Mouse (Mus musculus): ENCODE measurements at regions not wholly inside any gene's neighbourhood (a gene's known extent, or its start where the extent isn't known, plus 50 kb on each side); places are given as distances from the start of the nearest gene placed in this dataset.

- WGBS = 74% methylated on average over 3 of the region's 3 CpGs
- no peak for ATAC-seq
Observed at GRCm38 (mm10) chr2:61159761-61160160, 196.8 kb upstream of the Rbms1 start.

DNA sequence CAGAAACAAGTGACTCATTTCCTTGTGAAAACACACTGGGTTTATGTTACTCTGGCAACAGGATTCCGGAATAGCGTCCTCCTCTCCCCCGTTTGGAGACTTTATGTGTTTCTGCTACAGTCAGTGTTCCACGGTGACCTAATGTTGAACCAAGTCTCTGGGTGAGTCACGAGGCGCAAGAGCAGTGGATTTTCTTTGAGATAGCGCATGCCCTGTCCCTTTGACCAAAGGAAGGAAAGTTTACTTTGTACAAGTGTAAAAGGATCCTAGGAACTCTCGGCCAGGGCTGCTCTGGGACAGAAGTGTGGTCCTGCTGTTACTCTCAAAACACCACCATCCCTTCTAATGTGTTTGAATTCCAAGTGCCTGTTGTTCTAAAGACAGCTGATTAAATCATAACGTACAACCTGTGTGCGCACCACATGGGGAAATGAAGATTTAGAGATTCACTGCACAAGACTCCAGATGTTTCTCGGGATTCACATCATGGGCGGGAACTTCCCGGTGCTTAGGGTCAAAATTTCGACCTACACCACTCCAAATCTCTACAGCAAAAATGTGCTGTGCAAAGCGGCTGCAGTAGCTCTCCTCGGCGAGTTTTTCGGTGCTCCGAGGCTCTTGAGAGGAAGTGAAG, 176.1 kb upstream of the Rbms1 start:
- 20% methylated on average over 19 of the region's 19 CpGs for WGBS
- no peak overlapping the region for H3K9ac ChIP-seq (ENCODE audit: low read depth, low read length)
- peak overlapping the region; percentile 67 for H3K27ac ChIP-seq (ENCODE audit: low read length)

More at GRCm38 (mm10) chr2:61159761-61160160, 196.8 kb upstream of the Rbms1 start:
- Histone ChIP-seq H3K9me3 (ENCODE audit: control insufficient read depth, low read length) (no peaks in the 10 kb centered on the region), H3K27ac (ENCODE audit: low read length) (no peak overlapping the region), H3K4me2 (ENCODE audit: low read depth, low read length) (no peak overlapping the region), H3K4me1 (ENCODE audit: control insufficient read depth, insufficient read depth, low read length) (no peaks in the 10 kb centered on the region), H3K36me3 (ENCODE audit: control insufficient read depth, insufficient read depth, low read length) (no peaks in the 10 kb centered on the region), H3K9ac (ENCODE audit: low read depth, low read length) (no peak overlapping the region), H3K4me3 (ENCODE audit: low read length) (no peak overlapping the region), H3K27me3 (replicated peaks; ENCODE audit: control insufficient read depth, insufficient read depth, low read length) (no peaks in the 10 kb centered on the region)

DNA sequence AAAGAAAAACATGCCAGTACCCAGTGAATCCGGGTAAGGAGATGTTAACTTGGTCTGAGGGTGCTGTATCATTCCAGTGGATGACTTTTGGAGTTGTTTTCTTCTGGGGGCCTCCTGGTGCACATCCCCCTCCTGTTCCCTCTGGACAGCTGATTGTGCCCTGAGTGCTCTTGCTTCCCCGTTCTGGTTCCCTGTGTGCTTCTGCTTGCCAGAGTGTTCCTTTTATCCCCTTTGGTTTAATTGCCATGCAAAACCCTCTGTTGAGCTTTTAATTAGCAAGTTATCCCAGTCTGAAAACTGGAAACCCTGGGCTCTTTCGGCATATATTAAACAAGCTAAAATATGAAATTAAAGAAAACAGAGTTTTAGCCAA, 175.6 kb upstream of the Rbms1 start:
- WGBS = 38% methylated on average over 3 of the region's 3 CpGs
- Histone ChIP-seq H3K27me3 (replicated peaks; ENCODE audit: control insufficient read depth, insufficient read depth, low read length) (no peaks in the 10 kb centered on the region), H3K4me1 (ENCODE audit: control insufficient read depth, insufficient read depth, low read length) (peaks cover 11% of the 10 kb centered on the region), H3K36me3 (ENCODE audit: control insufficient read depth, insufficient read depth, low read length) (no peaks in the 10 kb centered on the region), H3K4me3 (ENCODE audit: low read length) (no peak overlapping the region), H3K9me3 (ENCODE audit: control insufficient read depth, low read length) (no peaks in the 10 kb centered on the region), H3K4me2 (ENCODE audit: low read depth, low read length) (no peak overlapping the region), H3K27ac (ENCODE audit: low read length) (peak overlapping the region; percentile 65), H3K9ac (ENCODE audit: low read depth, low read length) (no peak overlapping the region)
- no peak; the same call in 1 of the 2 replicates for ATAC-seq

More for the DNA sequence above, 176.1 kb upstream of the Rbms1 start:
- Histone ChIP-seq H3K36me3 (ENCODE audit: control insufficient read depth, insufficient read depth, low read length) (no peaks in the 10 kb centered on the region), H3K27me3 (replicated peaks; ENCODE audit: control insufficient read depth, insufficient read depth, low read length) (no peaks in the 10 kb centered on the region), H3K4me1 (ENCODE audit: control insufficient read depth, insufficient read depth, low read length) (peaks cover 11% of the 10 kb centered on the region), H3K4me3 (ENCODE audit: low read length) (peak overlapping the region; percentile 7; the same call in 1 of the 2 replicates), H3K9me3 (ENCODE audit: control insufficient read depth, low read length) (no peaks in the 10 kb centered on the region), H3K4me2 (ENCODE audit: low read depth, low read length) (peak overlapping the region; percentile 16)
- peak; percentile 87 for ATAC-seq

DNA sequence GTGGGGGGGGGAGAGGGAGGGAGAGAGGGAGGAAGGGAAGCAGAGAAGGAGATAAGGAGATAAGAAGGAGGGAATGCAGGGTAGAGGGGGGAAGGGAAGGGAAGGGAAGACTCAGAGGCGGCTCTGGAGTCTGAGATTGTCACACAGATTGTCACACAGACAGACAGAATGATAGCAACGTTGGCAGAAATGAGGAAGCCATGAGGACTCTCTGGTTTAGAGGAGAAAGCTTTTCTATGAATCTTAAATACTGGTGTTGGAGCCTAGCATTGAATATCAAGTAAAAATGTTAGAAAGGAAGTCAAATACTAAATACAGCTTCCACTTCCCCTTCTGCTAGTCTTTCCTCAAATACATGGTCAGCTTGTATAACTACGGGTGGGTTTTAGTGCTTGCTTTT, 174.4 kb upstream of the Rbms1 start:
- Histone ChIP-seq H3K4me2 (ENCODE audit: low read depth, low read length) (no peak overlapping the region), H3K9ac (ENCODE audit: low read depth, low read length) (no peak overlapping the region), H3K27me3 (replicated peaks; ENCODE audit: control insufficient read depth, insufficient read depth, low read length) (no peaks in the 10 kb centered on the region), H3K9me3 (ENCODE audit: control insufficient read depth, low read length) (no peaks in the 10 kb centered on the region), H3K4me3 (ENCODE audit: low read length) (no peak overlapping the region), H3K27ac (ENCODE audit: low read length) (no peak overlapping the region), H3K4me1 (ENCODE audit: control insufficient read depth, insufficient read depth, low read length) (peaks cover 11% of the 10 kb centered on the region), H3K36me3 (ENCODE audit: control insufficient read depth, insufficient read depth, low read length) (no peaks in the 10 kb centered on the region)
- ATAC-seq = no peak
- WGBS = 47% methylated on average over 3 of the region's 3 CpGs

DNA sequence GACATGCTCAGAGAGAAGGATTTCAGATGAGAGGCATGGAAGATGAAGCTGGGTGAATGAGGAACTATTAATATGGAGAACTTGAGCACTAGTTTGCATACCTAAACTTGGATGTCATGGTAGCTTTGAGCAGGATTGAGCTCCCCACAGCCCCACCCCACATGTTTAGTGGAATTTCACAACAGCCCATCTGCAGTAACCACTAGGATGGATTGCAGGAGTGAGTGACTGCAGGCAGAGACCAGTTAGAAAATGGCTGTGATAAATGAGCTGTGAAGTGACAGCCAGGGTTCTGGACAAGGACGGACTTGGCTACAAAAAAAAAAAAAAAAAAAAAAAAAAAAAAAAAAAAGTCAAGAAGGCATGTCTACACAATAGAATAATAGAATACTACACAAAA, 173.9 kb upstream of the Rbms1 start:
- H3K9ac ChIP-seq (ENCODE audit: low read depth, low read length) = no peak overlapping the region
- H3K27ac ChIP-seq (ENCODE audit: low read length) = no peak overlapping the region
- H3K36me3 ChIP-seq (ENCODE audit: control insufficient read depth, insufficient read depth, low read length) = no peaks in the 10 kb centered on the region
- H3K4me2 ChIP-seq (ENCODE audit: low read depth, low read length) = no peak overlapping the region
- ATAC-seq = no peak
- no peaks in the 10 kb centered on the region for H3K9me3 ChIP-seq (ENCODE audit: control insufficient read depth, low read length)
- no peaks in the 10 kb centered on the region for H3K27me3 ChIP-seq (replicated peaks; ENCODE audit: control insufficient read depth, insufficient read depth, low read length)
- peaks cover 11% of the 10 kb centered on the region for H3K4me1 ChIP-seq (ENCODE audit: control insufficient read depth, insufficient read depth, low read length)
- 35% methylated on average over 1 of the region's 1 CpGs for WGBS
- H3K4me3 ChIP-seq (ENCODE audit: low read length) = no peak overlapping the region

DNA sequence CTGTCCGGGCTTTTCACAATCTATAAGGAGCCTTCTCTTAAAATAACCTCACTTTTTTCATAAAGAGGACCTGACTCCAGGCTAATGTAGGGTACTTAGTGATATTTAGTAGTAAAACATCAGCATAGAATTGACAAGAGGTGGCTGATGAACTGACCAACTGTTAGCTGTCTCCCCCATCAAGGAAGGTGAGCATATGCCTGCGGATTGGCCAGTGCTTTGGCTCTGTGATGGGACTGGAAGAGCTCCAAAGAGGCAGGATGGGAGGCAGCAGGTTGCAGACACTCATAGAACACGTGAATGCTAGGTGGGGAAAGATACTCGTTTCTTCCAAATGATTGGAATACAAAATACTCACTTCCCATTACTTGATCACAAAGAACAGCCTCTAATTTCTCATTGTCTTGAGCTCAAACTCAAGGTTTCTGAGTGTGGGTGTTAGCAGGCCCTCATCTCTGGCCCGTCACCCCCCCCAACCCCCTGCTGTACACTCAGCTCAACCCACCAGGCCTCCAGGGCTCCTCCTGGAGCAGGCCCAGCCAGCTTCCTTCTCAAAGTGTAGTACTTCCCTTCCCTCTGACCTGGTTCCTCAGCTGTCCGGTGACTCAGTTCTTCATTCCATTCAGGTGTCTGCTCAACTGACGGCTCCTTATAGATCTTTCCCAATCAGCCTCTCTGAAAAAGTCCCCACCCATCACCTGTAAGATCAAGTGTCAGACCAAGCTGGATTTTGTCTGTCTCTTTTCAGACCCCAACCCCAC, 160.2 kb upstream of the Rbms1 start:
- no peak overlapping the region for H3K4me2 ChIP-seq (ENCODE audit: low read depth, low read length)
- no peak for ATAC-seq
- no peaks in the 10 kb centered on the region for H3K36me3 ChIP-seq (ENCODE audit: control insufficient read depth, insufficient read depth, low read length)
- H3K27me3 ChIP-seq (replicated peaks; ENCODE audit: control insufficient read depth, insufficient read depth, low read length) = no peaks in the 10 kb centered on the region
- no peak overlapping the region for H3K27ac ChIP-seq (ENCODE audit: low read length)
- H3K4me3 ChIP-seq (ENCODE audit: low read length) = no peak overlapping the region
- H3K9ac ChIP-seq (ENCODE audit: low read depth, low read length) = no peak overlapping the region
- WGBS = 87% methylated on average over 7 of the region's 7 CpGs
- no peaks in the 10 kb centered on the region for H3K9me3 ChIP-seq (ENCODE audit: control insufficient read depth, low read length)
- no peaks in the 10 kb centered on the region for H3K4me1 ChIP-seq (ENCODE audit: control insufficient read depth, insufficient read depth, low read length)

DNA sequence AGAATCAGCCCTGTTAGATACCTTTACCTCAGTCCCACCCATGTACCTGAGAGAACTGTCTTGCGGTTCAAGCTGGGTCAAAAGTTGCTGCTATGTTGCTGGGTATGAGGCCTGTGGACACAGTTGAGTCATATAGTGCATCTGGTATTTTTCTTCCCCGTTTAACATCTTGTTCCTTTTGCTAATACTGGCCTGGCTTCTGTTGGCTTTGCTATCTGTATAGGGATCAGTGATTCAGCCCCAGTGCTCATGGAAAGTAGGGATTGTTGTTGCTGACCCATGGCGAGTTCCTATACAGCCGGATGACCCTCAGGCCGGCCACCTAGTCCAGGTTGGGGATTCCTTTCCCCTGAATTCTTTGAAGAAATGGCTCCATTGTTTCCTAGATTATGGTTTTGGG, 158.3 kb upstream of the Rbms1 start:
- 86% methylated on average over 5 of the region's 5 CpGs for WGBS
- Histone ChIP-seq H3K27me3 (replicated peaks; ENCODE audit: control insufficient read depth, insufficient read depth, low read length) (no peaks in the 10 kb centered on the region), H3K4me2 (ENCODE audit: low read depth, low read length) (no peak overlapping the region), H3K4me1 (ENCODE audit: control insufficient read depth, insufficient read depth, low read length) (no peaks in the 10 kb centered on the region), H3K4me3 (ENCODE audit: low read length) (no peak overlapping the region), H3K36me3 (ENCODE audit: control insufficient read depth, insufficient read depth, low read length) (no peaks in the 10 kb centered on the region), H3K9me3 (ENCODE audit: control insufficient read depth, low read length) (no peaks in the 10 kb centered on the region), H3K27ac (ENCODE audit: low read length) (no peak overlapping the region), H3K9ac (ENCODE audit: low read depth, low read length) (no peak overlapping the region)
- no peak for ATAC-seq

DNA sequence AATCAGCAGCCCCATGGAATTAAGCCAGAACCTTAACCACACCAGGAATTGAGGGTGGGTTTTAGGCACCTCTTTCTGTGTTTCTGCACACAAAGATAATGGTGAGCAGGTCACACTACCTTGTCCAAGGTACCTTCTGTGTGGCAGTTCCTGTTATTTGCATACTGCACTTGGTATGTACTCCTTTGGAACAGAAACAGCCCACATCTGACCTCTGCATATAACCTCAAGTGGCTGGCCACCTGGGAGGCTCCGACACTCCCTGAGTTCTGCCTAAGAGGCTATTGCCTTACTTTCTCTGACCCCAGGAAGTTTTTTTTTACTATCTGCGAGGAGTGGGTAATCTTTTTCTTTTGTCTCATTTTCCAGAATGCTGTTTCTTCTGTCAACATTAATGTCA, 151.6 kb upstream of the Rbms1 start:
- H3K9ac ChIP-seq (ENCODE audit: low read depth, low read length) = no peak overlapping the region

DNA sequence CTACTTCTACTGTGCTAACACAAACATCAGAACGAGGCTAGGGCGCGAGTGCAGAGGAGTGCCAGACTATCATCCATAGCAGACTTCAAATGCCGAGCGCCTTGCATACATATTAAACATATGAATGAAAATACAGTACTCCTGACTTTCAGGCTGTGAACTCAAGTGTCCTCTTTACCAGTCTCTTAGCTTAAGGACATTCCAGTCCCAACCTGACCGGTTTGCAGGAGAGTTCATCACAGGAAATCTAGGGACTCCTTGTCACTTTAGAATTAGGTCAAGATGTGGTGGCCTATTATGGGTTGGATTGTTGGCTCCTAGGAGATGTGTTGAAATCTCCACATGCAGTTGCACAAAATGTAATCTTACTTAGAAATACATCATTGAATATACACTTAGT, 150.9 kb upstream of the Rbms1 start:
- no peaks in the 10 kb centered on the region for H3K9me3 ChIP-seq (ENCODE audit: control insufficient read depth, low read length)
- H3K4me1 ChIP-seq (ENCODE audit: control insufficient read depth, insufficient read depth, low read length) = no peaks in the 10 kb centered on the region
- no peak overlapping the region for H3K9ac ChIP-seq (ENCODE audit: low read depth, low read length)
- H3K36me3 ChIP-seq (ENCODE audit: control insufficient read depth, insufficient read depth, low read length) = no peaks in the 10 kb centered on the region
- H3K27me3 ChIP-seq (replicated peaks; ENCODE audit: control insufficient read depth, insufficient read depth, low read length) = no peaks in the 10 kb centered on the region
- no peak overlapping the region for H3K4me2 ChIP-seq (ENCODE audit: low read depth, low read length)
- H3K27ac ChIP-seq (ENCODE audit: low read length) = no peak overlapping the region
- no peak overlapping the region for H3K4me3 ChIP-seq (ENCODE audit: low read length)
- ATAC-seq = no peak
- WGBS = 76% methylated on average over 6 of the region's 6 CpGs

More for the DNA sequence above, 151.6 kb upstream of the Rbms1 start:
- no peak overlapping the region for H3K4me3 ChIP-seq (ENCODE audit: low read length)
- no peaks in the 10 kb centered on the region for H3K27me3 ChIP-seq (replicated peaks; ENCODE audit: control insufficient read depth, insufficient read depth, low read length)
- no peaks in the 10 kb centered on the region for H3K9me3 ChIP-seq (ENCODE audit: control insufficient read depth, low read length)
- no peaks in the 10 kb centered on the region for H3K36me3 ChIP-seq (ENCODE audit: control insufficient read depth, insufficient read depth, low read length)
- H3K4me1 ChIP-seq (ENCODE audit: control insufficient read depth, insufficient read depth, low read length) = no peaks in the 10 kb centered on the region
- no peak overlapping the region for H3K27ac ChIP-seq (ENCODE audit: low read length)
- WGBS = 52% methylated on average over 2 of the region's 2 CpGs
- H3K4me2 ChIP-seq (ENCODE audit: low read depth, low read length) = no peak overlapping the region
- ATAC-seq = no peak
